Mouse (Mus musculus) limb, embryonic 14.5 days (tissue): ENCODE data around the gene Emsy. TPM values are rescaled to one million over a fixed set of nuclear protein-coding genes. Genes with fewer than 3 reads are reported as not detected.

Source experiments
- ATAC-seq: fragments of 200-750 bp; cut with Nextera tagmentation; 2 replicates; pipeline ENCODE4 v1.8.0; 2017; ENCODE audit warnings: low read depth, moderate number of reproducible peaks, moderate TSS enrichment; ENCODE audit not compliant: low FRiP score
- DNase-seq: peaks from one replicate; pipeline ENCODE4 v3.0.0-alpha.2; 2015; ENCODE audit warnings: low spot score
- H3K27ac ChIP-seq: fragments of 300-500 bp; sonication (generic); replicated peaks from 2 replicates; pipeline ENCODE4 v1.5.1; 2014; ENCODE audit warnings: low read depth, mild to moderate bottlenecking, low read length, moderate library complexity, mixed read lengths
- H3K27me3 ChIP-seq: fragments of 300-500 bp; sonication (generic); 2 replicates; pipeline ENCODE4 v1.6.1; 2014; ENCODE audit warnings: low read length, mixed read lengths; ENCODE audit not compliant: control insufficient read depth, insufficient read depth
- H3K36me3 ChIP-seq: fragments of 300-500 bp; sonication (generic); 2 replicates; pipeline ENCODE4 v1.6.1; 2014; ENCODE audit warnings: mild to moderate bottlenecking, low read length, moderate library complexity, mixed read lengths; ENCODE audit not compliant: control insufficient read depth, insufficient read depth
- H3K4me1 ChIP-seq: fragments of 300-500 bp; sonication (generic); 2 replicates; pipeline ENCODE4 v1.6.1; 2014; ENCODE audit warnings: antibody characterized with exemption, low read length, mixed read lengths; ENCODE audit not compliant: control insufficient read depth, insufficient read depth
- H3K4me2 ChIP-seq: fragments of 300-500 bp; sonication (generic); replicated peaks from 2 replicates; pipeline ENCODE4 v1.6.1; 2014; ENCODE audit warnings: low read depth, mild to moderate bottlenecking, low read length, moderate library complexity; ENCODE audit not compliant: severe bottlenecking
- H3K4me3 ChIP-seq: fragments of 300-500 bp; sonication (generic); replicated peaks from 2 replicates; pipeline ENCODE4 v1.5.1; 2014; ENCODE audit warnings: low read length
- H3K9ac ChIP-seq: fragments of 300-500 bp; sonication (generic); 2 replicates; pipeline ENCODE4 v1.6.1; 2014; ENCODE audit warnings: mild to moderate bottlenecking, low read depth, low read length, moderate library complexity; ENCODE audit not compliant: severe bottlenecking
- H3K9me3 ChIP-seq: fragments of 300-500 bp; sonication (generic); 2 replicates; pipeline ENCODE4 v1.6.1; 2016; ENCODE audit warnings: low read length; ENCODE audit not compliant: control insufficient read depth
- POLR2A ChIP-seq: fragments of 200-500 bp; IDR thresholded peaks from 2 replicates; pipeline ENCODE4 v1.8.0; 2012; ENCODE audit warnings: inconsistent platforms, mild to moderate bottlenecking, moderate library complexity, borderline replicate concordance; ENCODE audit not compliant: insufficient read depth, insufficient read length; ENCODE audit errors: extremely low read depth
- WGBS: fragments of 180-500 bp; shearing (Covaris S2); extraction: QIAGEN DNeasy Blood & Tissue Kit; methylation state at CpG from one replicate; pipeline ENCODE4 v1.1.7; 2014; 5-methylcytosine and 5-hydroxymethylcytosine counted together
- polyA plus RNA-seq, 2 experiments: library from polyadenylated mRNA; depleted of rRNA in 1 of 2; stranded (reverse) in 1 of 2; unstranded in 1 of 2; fragments of >200 nt; fragmentation: Nextera tagmentation in 1 of 2; extraction: Ambion mirVana in 1 of 2; gene quantifications; 2 replicates each; pipeline versions ENCODE4 v1.2.1 to v1.2.3; 2012 to 2014

Emsy gene
- polyA plus RNA-seq, 2 experiments, result 32.0 to 46.4 TPM

- Histone ChIP-seq H3K4me3 (no peak overlapping the region), H3K4me2 (no peak overlapping the region), H3K27me3 (no peaks in the 10 kb centered on the region), H3K27ac (no peak overlapping the region), H3K9me3 (no peaks in the 10 kb centered on the region), H3K36me3 (no peaks in the 10 kb centered on the region), H3K4me1 (peaks cover 7% of the 10 kb centered on the region), H3K9ac (no peak overlapping the region)
- no peak for TF ChIP-seq POLR2A
- ATAC-seq (no peak), DNase-seq (no peak)
- WGBS, result 86% methylated on average over 4 of the region's 4 CpGs
Measured at GRCm38 (mm10) chr7:98698590-98698989, 42.0 kb upstream of the Emsy start.

GRCm38 (mm10) chr7:98698041-98698440, 41.5 kb upstream of the Emsy start:
- Histone ChIP-seq H3K4me1 (peaks cover 10% of the 10 kb centered on the region), H3K9me3 (no peaks in the 10 kb centered on the region), H3K36me3 (no peaks in the 10 kb centered on the region), H3K4me3 (no peak overlapping the region), H3K27ac (no peak overlapping the region), H3K4me2 (no peak overlapping the region), H3K9ac (no peak overlapping the region), H3K27me3 (no peaks in the 10 kb centered on the region)
- WGBS, result 72% methylated on average over 5 of the region's 5 CpGs
- no peak for ATAC-seq
- no peak for DNase-seq
- no peak for TF ChIP-seq POLR2A

DNA sequence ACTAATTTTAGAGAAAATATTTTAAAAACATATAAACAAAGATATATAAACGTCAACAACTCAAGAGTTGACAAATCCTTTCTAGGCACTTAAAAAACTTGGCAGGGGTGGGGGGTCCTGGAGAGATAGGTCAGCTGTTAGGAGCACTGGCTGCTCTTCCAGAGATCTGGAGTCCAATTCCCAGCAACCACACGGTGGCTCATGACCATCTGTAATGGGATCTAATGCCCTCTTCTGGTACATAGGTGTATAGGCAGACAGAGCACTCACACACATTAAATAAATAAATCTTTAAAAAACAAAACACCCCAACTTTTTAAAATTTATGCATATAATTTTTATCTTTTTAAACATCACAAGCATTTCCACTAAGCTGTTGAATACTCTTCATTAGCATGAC, 40.9 kb upstream of the Emsy start:
- no peak for DNase-seq

GRCm38 (mm10) chr7:98694046-98694445, 37.5 kb upstream of the Emsy start:
- H3K4me3 ChIP-seq, result no peak overlapping the region
- H3K4me1 ChIP-seq, result peaks cover 15% of the 10 kb centered on the region
- no peak overlapping the region for H3K27ac ChIP-seq
- WGBS, result 76% methylated on average over 5 of the region's 5 CpGs
- TF ChIP-seq POLR2A, result no peak
- no peak for DNase-seq
- no peaks in the 10 kb centered on the region for H3K36me3 ChIP-seq
- no peaks in the 10 kb centered on the region for H3K27me3 ChIP-seq
- no peaks in the 10 kb centered on the region for H3K9me3 ChIP-seq
- ATAC-seq, result no peak
- H3K4me2 ChIP-seq, result no peak overlapping the region
- no peak overlapping the region for H3K9ac ChIP-seq

More for the DNA sequence above, 40.9 kb upstream of the Emsy start:
- H3K36me3 ChIP-seq, result no peaks in the 10 kb centered on the region
- no peak overlapping the region for H3K9ac ChIP-seq
- peaks cover 16% of the 10 kb centered on the region for H3K4me1 ChIP-seq
- TF ChIP-seq POLR2A, result no peak
- H3K4me3 ChIP-seq, result no peak overlapping the region
- H3K27ac ChIP-seq, result no peak overlapping the region
- no peaks in the 10 kb centered on the region for H3K27me3 ChIP-seq
- no peak overlapping the region for H3K4me2 ChIP-seq
- WGBS, result 18% methylated on average over 2 of the region's 2 CpGs
- no peaks in the 10 kb centered on the region for H3K9me3 ChIP-seq
- ATAC-seq, result no peak

- H3K9ac ChIP-seq, result peak overlapping the region; percentile 18; the same call in 1 of the 2 replicates
- H3K27me3 ChIP-seq, result no peaks in the 10 kb centered on the region
- no peak overlapping the region for H3K4me3 ChIP-seq
- H3K27ac ChIP-seq, result peak overlapping the region; percentile 35
- TF ChIP-seq POLR2A, result no peak
- H3K4me2 ChIP-seq, result peak overlapping the region; percentile 16; the same call in 1 of the 2 replicates
- peak; percentile 71 for ATAC-seq
- peak; percentile 43 for DNase-seq
- H3K36me3 ChIP-seq, result no peaks in the 10 kb centered on the region
- H3K4me1 ChIP-seq, result peaks cover 15% of the 10 kb centered on the region
- 23% methylated on average over 23 of the region's 24 CpGs for WGBS
- H3K9me3 ChIP-seq, result no peaks in the 10 kb centered on the region
Measured at GRCm38 (mm10) chr7:98692761-98693546, 36.4 kb upstream of the Emsy start.
